Mouse (Mus musculus) limb, embryonic 11.5 days (tissue): ENCODE measurements around the gene Kmt2a. TPM values are rescaled to one million over a fixed set of nuclear protein-coding genes. Genes with fewer than 3 reads are reported as not detected.

Experiments used
- ATAC-seq: fragments of 200-750 bp; cut with Nextera tagmentation; 2 replicates; pipeline ENCODE4 v1.8.0; 2017; ENCODE audit warnings: low read depth; ENCODE audit not compliant: insufficient number of reproducible peaks, low FRiP score, low TSS enrichment
- DNase-seq: peaks from one replicate; pipeline ENCODE4 v3.0.0-alpha.2; 2015; ENCODE audit warnings: low spot score
- H3K27ac ChIP-seq: fragments of 300-500 bp; sonication (generic); replicated peaks from 2 replicates; pipeline ENCODE4 v1.5.1; 2014; ENCODE audit warnings: low read depth, mild to moderate bottlenecking, low read length
- H3K27me3 ChIP-seq: fragments of 300-500 bp; sonication (generic); 2 replicates; pipeline ENCODE4 v1.6.1; 2014; ENCODE audit warnings: mild to moderate bottlenecking, low read length, mixed read lengths; ENCODE audit not compliant: control insufficient read depth, insufficient read depth
- H3K36me3 ChIP-seq: fragments of 300-500 bp; sonication (generic); 2 replicates; pipeline ENCODE4 v1.6.1; 2014; ENCODE audit warnings: mild to moderate bottlenecking, low read length, moderate library complexity, mixed read lengths; ENCODE audit not compliant: control insufficient read depth, insufficient read depth
- H3K4me1 ChIP-seq: fragments of 300-500 bp; sonication (generic); 2 replicates; pipeline ENCODE4 v1.6.1; 2014; ENCODE audit warnings: low read length, mixed read lengths; ENCODE audit not compliant: control insufficient read depth, insufficient read depth
- H3K4me2 ChIP-seq: fragments of 300-500 bp; sonication (generic); 2 replicates; pipeline ENCODE4 v1.6.1; 2014; ENCODE audit warnings: low read depth, mild to moderate bottlenecking, moderate library complexity; ENCODE audit not compliant: severe bottlenecking
- H3K4me3 ChIP-seq: fragments of 300-500 bp; sonication (generic); 2 replicates; pipeline ENCODE4 v1.5.1; 2014; ENCODE audit warnings: low read depth, low read length
- H3K9ac ChIP-seq: fragments of 300-500 bp; sonication (generic); 2 replicates; pipeline ENCODE4 v1.6.1; 2014; ENCODE audit warnings: mild to moderate bottlenecking, low read length
- H3K9me3 ChIP-seq: fragments of 300-500 bp; sonication (generic); 2 replicates; pipeline ENCODE4 v1.6.1; 2016; ENCODE audit warnings: low read length; ENCODE audit not compliant: control insufficient read depth
- WGBS: fragments of 180-500 bp; shearing (Covaris S2); extraction: QIAGEN DNeasy Blood & Tissue Kit; methylation state at CpG from one replicate; pipeline ENCODE4 v1.1.7; 2014; 5-methylcytosine and 5-hydroxymethylcytosine counted together
- polyA plus RNA-seq: library from polyadenylated mRNA; unstranded; fragments of >200 nt; fragmentation: Nextera tagmentation; extraction: Ambion mirVana; gene quantifications from 2 replicates; pipeline ENCODE4 v1.2.1, GENCODE M21; 2014

The Kmt2a gene
- polyA plus RNA-seq, 1 experiment from 2014 or later: 13.7 TPM

DNA sequence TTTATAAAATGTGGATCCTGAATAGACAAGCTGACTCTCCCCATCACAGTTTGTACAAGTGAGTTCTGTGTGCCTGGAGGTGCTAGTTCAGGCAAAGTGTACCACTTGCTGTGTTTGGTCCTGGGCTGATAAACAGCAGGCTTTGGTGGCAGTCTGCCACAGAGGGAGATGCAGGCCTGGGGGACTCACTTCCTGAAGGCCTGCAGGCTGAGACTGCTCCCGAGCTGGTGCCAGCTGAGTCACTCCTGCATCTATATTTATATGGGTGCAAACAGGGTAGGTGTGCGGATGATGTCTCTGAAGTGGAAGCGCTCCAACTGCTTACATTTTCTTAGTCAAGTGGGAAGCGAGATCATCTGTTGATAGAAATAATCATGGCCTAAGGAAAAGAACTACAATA, 24.5 kb upstream of the Kmt2a start:
- no peak overlapping the region for H3K4me2 ChIP-seq
- 86% methylated on average over 4 of the region's 4 CpGs for WGBS
- H3K9ac ChIP-seq: no peak overlapping the region
- no peaks in the 10 kb centered on the region for H3K9me3 ChIP-seq
- DNase-seq (no peak), ATAC-seq (no peak)
- H3K27ac ChIP-seq: no peak overlapping the region
- no peaks in the 10 kb centered on the region for H3K36me3 ChIP-seq
- H3K4me1 ChIP-seq: no peaks in the 10 kb centered on the region
- no peak overlapping the region for H3K4me3 ChIP-seq
- no peaks in the 10 kb centered on the region for H3K27me3 ChIP-seq

GRCm38 (mm10) chr9:44904964-44905363, 23.9 kb upstream of the Kmt2a start:
- ATAC-seq (no peak), DNase-seq (no peak)
- no peak overlapping the region for H3K4me2 ChIP-seq
- H3K36me3 ChIP-seq: no peaks in the 10 kb centered on the region
- no peak overlapping the region for H3K9ac ChIP-seq
- H3K9me3 ChIP-seq: no peaks in the 10 kb centered on the region
- no peak overlapping the region for H3K27ac ChIP-seq
- no peak overlapping the region for H3K4me3 ChIP-seq
- 72% methylated on average over 5 of the region's 5 CpGs for WGBS
- no peaks in the 10 kb centered on the region for H3K4me1 ChIP-seq
- H3K27me3 ChIP-seq: no peaks in the 10 kb centered on the region

DNA sequence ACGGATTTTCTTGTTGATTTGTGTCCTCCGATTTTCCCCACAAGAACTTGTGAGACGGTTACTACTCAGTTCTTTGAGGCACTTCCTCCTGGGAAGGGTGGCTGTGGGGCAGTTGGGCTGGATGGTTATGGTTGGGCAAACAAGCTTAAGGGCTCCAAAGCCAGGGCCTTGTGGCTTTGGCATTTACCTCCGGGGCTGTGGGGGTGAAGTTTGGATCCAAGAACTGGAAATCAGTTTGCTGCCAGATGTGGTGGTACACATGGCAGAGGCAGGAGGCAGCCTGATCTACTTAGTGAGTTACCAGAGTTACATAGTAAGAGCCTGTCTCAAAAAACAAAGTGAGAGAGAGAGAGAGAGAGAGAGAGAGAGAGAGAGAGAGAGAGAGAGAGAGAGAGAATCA, 22.8 kb upstream of the Kmt2a start:
- H3K36me3 ChIP-seq: no peaks in the 10 kb centered on the region
- H3K4me2 ChIP-seq: no peak overlapping the region
- no peaks in the 10 kb centered on the region for H3K4me1 ChIP-seq
- 84% methylated on average over 4 of the region's 4 CpGs for WGBS
- no peak overlapping the region for H3K4me3 ChIP-seq
- H3K9me3 ChIP-seq: no peaks in the 10 kb centered on the region
- no peak for DNase-seq
- no peak overlapping the region for H3K27ac ChIP-seq
- no peaks in the 10 kb centered on the region for H3K27me3 ChIP-seq
- ATAC-seq: no peak
- no peak overlapping the region for H3K9ac ChIP-seq

DNA sequence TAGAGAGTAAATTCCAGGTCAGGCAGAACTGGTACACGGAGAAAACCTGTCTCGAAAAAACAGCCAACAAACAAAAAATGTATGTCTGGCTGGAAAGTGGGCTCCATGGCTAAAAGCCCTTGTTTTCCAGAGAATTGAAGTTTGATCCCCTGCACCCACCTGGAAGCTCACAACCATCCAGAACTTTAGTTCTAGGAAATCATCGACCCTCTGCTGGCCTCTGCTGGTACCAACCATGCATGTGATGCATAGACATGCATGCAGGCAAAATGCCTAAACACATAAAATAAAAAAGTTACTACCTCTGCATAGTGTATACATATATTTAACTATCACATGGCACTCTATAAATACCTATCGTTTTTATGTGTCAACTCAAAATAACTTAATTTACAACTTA, 19.3 kb upstream of the Kmt2a start:
- WGBS: 66% methylated on average over 4 of the region's 4 CpGs

DNA sequence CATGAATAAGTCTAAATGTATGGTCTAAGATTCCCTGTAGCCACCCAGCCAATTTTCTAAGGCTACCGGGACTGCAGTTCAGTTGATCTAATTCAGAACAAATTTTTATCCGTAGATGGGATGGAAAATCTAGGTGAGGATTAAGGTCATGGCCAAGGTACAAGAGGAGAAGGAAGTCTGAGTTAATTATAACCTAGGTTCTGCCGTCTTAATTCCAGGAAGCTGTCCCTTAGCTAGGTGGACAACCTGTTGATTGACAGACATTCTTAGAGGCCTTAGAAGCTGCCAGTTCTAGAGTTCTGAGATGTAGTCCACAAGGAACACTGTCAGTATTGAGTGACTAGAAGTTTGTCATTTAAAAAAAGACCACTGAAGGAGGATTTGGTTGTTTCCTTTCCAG, 18.6 kb upstream of the Kmt2a start:
- no peaks in the 10 kb centered on the region for H3K4me1 ChIP-seq
- DNase-seq (no peak), ATAC-seq (no peak)
- no peak overlapping the region for H3K9ac ChIP-seq
- no peak overlapping the region for H3K4me3 ChIP-seq
- no peaks in the 10 kb centered on the region for H3K36me3 ChIP-seq
- H3K4me2 ChIP-seq: no peak overlapping the region
- WGBS: 86% methylated on average over 3 of the region's 3 CpGs
- H3K27ac ChIP-seq: no peak overlapping the region
- H3K27me3 ChIP-seq: no peaks in the 10 kb centered on the region
- H3K9me3 ChIP-seq: no peaks in the 10 kb centered on the region

More for the DNA sequence above, 19.3 kb upstream of the Kmt2a start:
- Histone ChIP-seq H3K4me1 (no peaks in the 10 kb centered on the region), H3K9ac (no peak overlapping the region), H3K36me3 (no peaks in the 10 kb centered on the region), H3K27ac (no peak overlapping the region), H3K4me2 (no peak overlapping the region), H3K27me3 (no peaks in the 10 kb centered on the region), H3K9me3 (no peaks in the 10 kb centered on the region), H3K4me3 (no peak overlapping the region)
- DNase-seq (no peak), ATAC-seq (no peak)

DNA sequence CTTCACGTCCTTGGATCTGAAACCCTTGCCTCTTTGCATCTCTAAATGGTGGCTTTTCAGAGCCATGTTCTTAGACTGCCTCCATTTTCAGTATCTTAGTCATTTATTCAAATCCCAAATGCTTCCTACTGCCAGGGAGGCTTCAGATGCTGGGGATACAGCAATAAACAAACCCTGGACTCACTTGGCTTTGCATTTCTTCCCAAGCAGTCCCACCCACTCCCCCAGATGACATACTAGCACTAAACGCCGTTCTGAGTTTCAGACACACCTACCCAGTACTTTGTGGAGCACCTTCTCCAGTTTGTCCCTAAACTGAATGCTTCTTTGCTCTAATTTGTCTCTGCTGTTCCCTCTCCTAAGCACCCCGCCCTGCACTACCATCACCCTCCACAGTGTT, 15.9 kb upstream of the Kmt2a start:
- Histone ChIP-seq H3K9me3 (no peaks in the 10 kb centered on the region), H3K4me2 (no peak overlapping the region), H3K9ac (no peak overlapping the region), H3K36me3 (no peaks in the 10 kb centered on the region), H3K27ac (no peak overlapping the region), H3K4me3 (no peak overlapping the region), H3K4me1 (no peaks in the 10 kb centered on the region), H3K27me3 (no peaks in the 10 kb centered on the region)
- ATAC-seq (no peak), DNase-seq (no peak)
- 60% methylated on average over 4 of the region's 4 CpGs for WGBS

- Histone ChIP-seq H3K27ac (no peak overlapping the region), H3K4me1 (no peaks in the 10 kb centered on the region), H3K4me2 (no peak overlapping the region), H3K9ac (no peak overlapping the region), H3K9me3 (no peaks in the 10 kb centered on the region), H3K4me3 (no peak overlapping the region), H3K36me3 (no peaks in the 10 kb centered on the region), H3K27me3 (no peaks in the 10 kb centered on the region)
- WGBS: 65% methylated on average over 3 of the region's 3 CpGs
- DNase-seq (no peak), ATAC-seq (no peak)
These were observed 11.6 kb upstream of the Kmt2a start for GRCm38 (mm10) chr9:44892664-44893063.

- Histone ChIP-seq H3K4me1 (no peaks in the 10 kb centered on the region), H3K4me3 (no peak overlapping the region), H3K9ac (no peak overlapping the region), H3K4me2 (no peak overlapping the region), H3K27ac (no peak overlapping the region), H3K27me3 (no peaks in the 10 kb centered on the region), H3K36me3 (no peaks in the 10 kb centered on the region), H3K9me3 (no peaks in the 10 kb centered on the region)
- no peak for DNase-seq
- 89% methylated on average over 6 of the region's 6 CpGs for WGBS
- ATAC-seq: no peak
These were observed 10.1 kb upstream of the Kmt2a start for GRCm38 (mm10) chr9:44891210-44891609.

DNA sequence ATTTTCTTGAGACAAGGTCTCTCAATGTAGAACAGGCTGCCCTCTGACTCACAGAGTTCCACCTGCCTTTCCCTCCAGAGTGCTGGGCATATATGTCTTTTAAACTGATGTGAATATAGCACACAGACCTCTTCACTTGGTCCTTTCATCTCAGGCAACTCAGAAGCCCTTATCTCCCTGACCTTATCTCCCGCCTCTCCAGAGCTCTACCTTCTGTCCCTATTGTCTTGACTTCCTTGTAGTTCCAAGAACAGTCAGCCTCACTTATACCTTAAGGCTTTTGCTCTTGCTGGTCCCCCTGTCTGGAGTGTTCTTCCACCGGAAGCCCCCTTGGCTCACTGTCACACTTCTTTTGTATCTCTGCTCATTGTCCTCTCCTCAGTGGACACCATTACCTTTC, 9.0 kb upstream of the Kmt2a start:
- Histone ChIP-seq H3K27ac (no peak overlapping the region), H3K36me3 (no peaks in the 10 kb centered on the region), H3K9me3 (no peaks in the 10 kb centered on the region), H3K27me3 (no peaks in the 10 kb centered on the region), H3K4me2 (no peak overlapping the region), H3K9ac (no peak overlapping the region), H3K4me1 (no peaks in the 10 kb centered on the region), H3K4me3 (no peak overlapping the region)
- ATAC-seq (no peak), DNase-seq (no peak)
- 67% methylated on average over 2 of the region's 2 CpGs for WGBS
